Mouse (Mus musculus): Measurements from ENCODE around the gene Ssh1.

- TF ChIP-seq CTCF (IDR thresholded peaks at IDR 0.05; ENCODE audit: borderline replicate concordance, control insufficient read depth, extremely low read depth, insufficient read depth, low read length, poor library complexity) (no peak), POLR2A (IDR thresholded peaks at IDR 0.05; ENCODE audit: control insufficient read depth, extremely low read depth, insufficient read depth, low read length, poor library complexity) (no peak)
Observed at GRCm38 (mm10) chr5:113960416-113960815, 33.3 kb downstream of the Ssh1 start.

Measured in thymus, adult 2 months (tissue).